Mouse (Mus musculus) CH12F3 (cell line): ENCODE results near the gene Atp8a2.

Experiments used
- in situ Hi-C: fragments of 300-500 bp; cut with MboI; formaldehyde crosslinking; loops from 2 replicates; pipeline ENCODE4 v1.14.3; 2020; ENCODE audit warnings: low sequenced_read_pairs

The Atp8a2 gene

GRCm38 (mm10) chr14:59625158-59625805 lies 571.7 kb downstream of the Atp8a2 start, which contains the start of gene Shisa2:
TSS of gene Shisa2 (plus strand) at chr14:59625308.
- in situ Hi-C loops: no loop called here

GRCm38 (mm10) chr14:59624326-59624885 lies 572.6 kb downstream of the Atp8a2 start:
- in situ Hi-C loops: loop anchor here (25.0 kb wide), 1 partner anchor 388 kb away; no protein-coding TSS in a partner anchor

DNA sequence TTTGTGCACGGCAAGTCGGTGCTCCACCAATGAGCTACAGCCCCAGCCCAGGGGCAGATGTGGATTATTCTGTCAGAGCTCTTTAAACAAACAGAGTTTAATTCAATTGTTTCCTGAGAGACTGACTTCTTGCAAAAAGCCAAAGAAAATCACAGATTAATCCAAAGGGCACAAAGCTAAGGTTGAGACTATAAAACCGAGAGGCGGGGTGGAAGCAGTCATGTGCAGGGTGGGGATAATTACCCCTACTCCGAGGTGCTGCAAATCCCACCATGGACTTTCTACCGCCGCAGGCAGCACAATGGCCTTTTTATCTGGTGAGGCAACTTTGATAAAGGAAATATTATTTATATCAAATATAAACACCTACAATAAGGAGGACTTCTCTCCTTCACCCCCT lies 580.2 kb downstream of the Atp8a2 start:
- in situ Hi-C loops: loop anchor here (25.0 kb wide), 1 partner anchor 395 kb away; no protein-coding TSS in a partner anchor

DNA sequence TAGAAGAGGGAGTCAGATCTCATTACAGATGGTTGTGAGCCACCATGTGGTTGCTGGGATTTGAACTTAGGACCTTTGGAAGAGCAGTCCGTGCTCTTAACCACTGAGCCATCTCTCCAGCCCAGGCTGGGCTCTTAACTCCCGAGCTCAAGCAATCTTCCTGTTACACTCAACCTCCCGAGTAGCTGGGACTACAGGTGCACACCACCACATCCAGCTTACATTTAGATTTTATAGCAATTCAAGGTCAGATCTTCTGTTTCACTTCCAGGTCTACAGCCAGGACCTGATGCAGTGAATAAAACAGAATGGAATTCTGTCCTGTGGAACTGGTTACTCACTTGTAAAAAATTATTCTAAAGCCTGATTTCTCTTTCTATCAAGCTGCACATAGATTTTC lies 582.8 kb downstream of the Atp8a2 start:
- in situ Hi-C loops: loop anchor here (25.0 kb wide), 1 partner anchor 398 kb away; no protein-coding TSS in a partner anchor

GRCm38 (mm10) chr14:59612920-59613625 lies 583.9 kb downstream of the Atp8a2 start:
- in situ Hi-C loops: loop anchor here (25.0 kb wide), 1 partner anchor 399 kb away; no protein-coding TSS in a partner anchor

DNA sequence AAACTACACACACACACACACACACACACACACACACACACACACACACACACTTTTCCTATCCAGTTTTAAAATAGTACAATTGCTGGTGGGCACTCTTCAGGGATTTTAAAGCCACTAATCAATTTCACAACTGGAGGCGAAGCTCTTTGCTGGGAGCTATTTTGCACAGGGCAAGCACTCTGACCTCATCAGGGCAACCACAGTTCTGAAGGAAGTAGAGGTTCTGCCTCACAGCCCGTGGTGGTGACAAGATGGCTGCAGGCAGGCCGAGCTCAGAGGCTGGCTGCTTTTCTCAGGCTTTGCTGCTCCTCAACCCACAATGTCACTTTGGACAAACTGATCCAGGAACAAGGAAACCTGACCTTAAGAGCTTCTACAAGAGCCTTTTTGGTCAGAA lies 590.0 kb downstream of the Atp8a2 start:
- in situ Hi-C loops: loop anchor here (25.0 kb wide), 1 partner anchor 405 kb away; no protein-coding TSS in a partner anchor

GRCm38 (mm10) chr14:59605671-59606353 lies 591.2 kb downstream of the Atp8a2 start:
- in situ Hi-C loops: loop anchor here (25.0 kb wide), 1 partner anchor 406 kb away; no protein-coding TSS in a partner anchor

DNA sequence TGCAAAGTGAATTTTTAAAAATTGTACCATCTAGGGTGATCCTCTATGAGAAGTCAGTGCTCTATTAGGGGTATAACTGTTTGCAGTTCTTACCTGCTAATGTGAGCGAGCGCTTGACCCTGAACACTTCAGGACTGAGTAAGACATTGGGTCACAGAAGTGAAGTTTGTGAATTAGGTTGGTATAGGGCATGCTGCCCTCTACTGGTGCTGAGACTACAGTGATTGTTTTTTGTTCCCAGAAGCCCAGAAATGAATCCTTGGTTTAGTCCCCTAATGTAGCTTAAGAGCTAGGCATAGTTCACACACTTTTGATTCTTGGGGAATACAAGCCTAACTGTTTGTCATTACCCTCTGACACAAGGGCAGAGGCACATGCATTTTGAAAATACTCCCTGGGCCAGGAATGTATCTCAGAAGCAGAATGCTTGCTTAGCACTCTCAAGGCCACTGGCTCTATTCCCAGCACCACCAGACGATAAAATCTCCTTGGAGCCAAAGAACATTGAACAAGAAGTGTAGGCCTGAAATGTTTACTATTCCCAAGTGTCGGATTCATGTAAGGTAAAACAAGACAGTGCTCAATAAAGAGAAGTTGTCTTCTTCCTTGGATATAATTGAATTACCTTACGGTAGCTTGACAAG lies 592.9 kb downstream of the Atp8a2 start:
- in situ Hi-C loops: loop anchor here (25.0 kb wide), 1 partner anchor 408 kb away; no protein-coding TSS in a partner anchor

DNA sequence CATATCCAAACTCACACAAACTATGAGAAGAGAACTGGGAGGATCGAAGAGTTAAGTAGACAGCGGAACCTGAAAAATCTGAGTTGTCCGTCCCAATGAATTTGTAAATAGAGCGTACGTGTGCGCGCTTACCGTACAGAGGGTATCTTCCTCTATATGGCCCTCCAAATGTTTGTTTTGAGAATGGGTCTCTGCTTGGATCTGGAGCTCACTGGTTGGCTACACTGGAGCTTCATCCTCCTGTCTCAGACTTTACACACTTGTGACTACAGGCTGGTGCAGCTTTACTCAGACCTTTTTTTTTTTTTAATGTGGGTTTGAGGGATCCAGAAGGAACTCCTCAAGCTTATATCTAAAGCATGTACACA lies 598.7 kb downstream of the Atp8a2 start:
- in situ Hi-C loops: no loop called here

DNA sequence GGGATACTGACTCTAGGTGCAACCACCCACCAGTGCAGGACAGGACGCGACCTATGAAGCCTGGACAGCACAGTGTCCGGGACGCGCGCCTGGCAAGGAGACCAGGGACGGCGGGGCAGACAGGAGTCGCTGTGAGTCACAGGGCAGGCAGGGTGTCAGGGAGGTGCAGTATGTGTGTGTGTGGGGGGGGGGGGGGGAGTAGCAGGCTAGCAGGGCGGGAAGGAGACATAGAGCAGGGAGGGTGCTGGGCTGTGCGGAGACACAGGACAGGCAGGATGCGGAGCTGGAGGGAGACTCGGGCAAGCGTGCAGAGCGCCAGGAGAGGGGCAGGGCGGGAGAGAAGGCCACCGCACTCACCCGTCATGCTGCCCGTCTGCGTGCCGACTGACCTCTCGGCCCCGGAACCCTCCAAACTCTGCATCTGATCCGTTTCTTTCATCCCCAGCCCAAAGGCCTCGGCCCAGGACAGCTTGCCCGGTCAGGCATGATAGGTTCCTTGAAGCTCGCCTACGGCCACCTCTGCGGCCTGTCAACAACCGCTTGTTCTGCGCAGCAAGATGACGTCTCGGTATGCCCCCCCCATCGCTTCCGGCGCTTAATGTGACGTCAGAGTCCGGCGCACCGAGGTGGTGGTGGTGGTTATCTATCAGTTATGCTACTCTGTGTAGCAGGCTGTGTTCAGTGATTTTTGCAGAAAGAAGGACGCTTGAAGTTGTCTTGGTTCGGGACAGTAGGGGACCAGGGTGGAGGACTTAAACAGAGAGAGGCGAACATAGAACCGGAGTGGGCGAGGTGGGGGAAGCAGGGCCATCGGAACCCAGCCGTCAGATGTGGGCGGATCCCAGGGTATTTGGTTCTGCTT lies 599.4 kb downstream of the Atp8a2 start, which contains the start of gene Cdadc1:
Cdadc1 (minus strand) TSS at position 562 of the 862 bp plus-strand sequence.
- in situ Hi-C loops: no loop called here

- in situ Hi-C loops: no loop called here
Observed at GRCm38 (mm10) chr14:59594988-59595387, 602.0 kb downstream of the Atp8a2 start.

- in situ Hi-C loops: no loop called here
Observed at GRCm38 (mm10) chr14:59592593-59592992, 604.4 kb downstream of the Atp8a2 start.

GRCm38 (mm10) chr14:59591901-59592300 lies 605.1 kb downstream of the Atp8a2 start:
- in situ Hi-C loops: no loop called here

- in situ Hi-C loops: no loop called here
Observed at GRCm38 (mm10) chr14:59590614-59591013, 606.4 kb downstream of the Atp8a2 start.
